Mouse (Mus musculus) megakaryocyte, embryonic 14.5 days (primary cell): Measurements from ENCODE around the gene Mrpl51.

Experiments
- FLI1 ChIP-seq: IDR thresholded peaks from 2 replicates; pipeline ENCODE4 v1.6.1; 2012; ENCODE audit warnings: low read length, inconsistent platforms, mixed read lengths
- GATA1 ChIP-seq: IDR thresholded peaks from 3 replicates; pipeline ENCODE4 v1.6.1; 2012; ENCODE audit warnings: mixed read lengths, low read length, inconsistent platforms, borderline replicate concordance

GRCm38 (mm10) chr6:125236341-125236740 is 44.7 kb downstream of the Mrpl51 start:
- no peak for TF ChIP-seq GATA1
- TF ChIP-seq FLI1 = no peak
